Comparison of ENCODE assay signal across 31 mouse cellular contexts in genomic region chr8:118422624-118423023, GRCm38 (mm10).
DNase-seq lines count a peak whose midpoint lies in the region; ATAC-seq and TF ChIP-seq lines count a peak whose summit lies in the region.
"Had no signal": no experiment of that assay in that cellular context is flagged by ENCODE, and none has a peak within 500 bp of the region (broad histone marks: within the 10 kb centered on the region; RNA-seq: fewer than 3 reads in every experiment).

No protein-coding gene starts in this region.

- H3K9me3 ChIP-seq in heart, embryonic 12.5 days (replicated peaks), result no peaks in the 10 kb centered on the region
- no peaks in the 10 kb centered on the region for H3K9me3 ChIP-seq in hindbrain, embryonic 16.5 days (ENCODE audit: control insufficient read depth, low read length)
- H3K9me3 ChIP-seq in midbrain, embryonic 10.5 days (replicated peaks), result no peaks in the 10 kb centered on the region
- H3K9me3 ChIP-seq: embryonic facial prominence, embryonic 13.5 days; limb, embryonic 15.5 days; neural tube, embryonic 13.5 days; stomach, embryonic 15.5 days had no signal

- no peaks in the 10 kb centered on the region for H3K36me3 ChIP-seq in heart, embryonic 12.5 days
- no peaks in the 10 kb centered on the region for H3K36me3 ChIP-seq in hindbrain, embryonic 16.5 days (ENCODE audit: control insufficient read depth, insufficient read depth, low read length)
- H3K36me3 ChIP-seq in midbrain, embryonic 10.5 days, result no peaks in the 10 kb centered on the region
- H3K36me3 ChIP-seq: embryonic facial prominence, embryonic 13.5 days; G1E; limb, embryonic 15.5 days; neural tube, embryonic 13.5 days; stomach, embryonic 15.5 days had no signal

- no peaks in the 10 kb centered on the region for H3K27me3 ChIP-seq in heart, embryonic 12.5 days (replicated peaks)
- no peaks in the 10 kb centered on the region for H3K27me3 ChIP-seq in hindbrain, embryonic 16.5 days (replicated peaks; ENCODE audit: control insufficient read depth, insufficient read depth, low read length)
- no peaks in the 10 kb centered on the region for H3K27me3 ChIP-seq in midbrain, embryonic 10.5 days (ENCODE audit: low read depth, poor library complexity, severe bottlenecking)
- H3K27me3 ChIP-seq: CH12.LX; embryonic facial prominence, embryonic 13.5 days; limb, embryonic 15.5 days; neural tube, embryonic 13.5 days; stomach, embryonic 15.5 days had no signal

- intact Hi-C loops in heart, postnatal 25 days (cut with DNase I), result no loop called here

- no peak overlapping the region for H3K27ac ChIP-seq in heart, embryonic 12.5 days (ENCODE audit: poor library complexity, severe bottlenecking)
- no peak overlapping the region for H3K27ac ChIP-seq in hindbrain, embryonic 16.5 days (ENCODE audit: low read depth, low read length)
- H3K27ac ChIP-seq in midbrain, embryonic 10.5 days (replicated peaks), result no peak overlapping the region
- H3K27ac ChIP-seq: embryonic facial prominence, embryonic 13.5 days; hindbrain, embryonic 14.5 days; left cerebral cortex, adult 2 months; limb, embryonic 15.5 days; liver, embryonic 14.5 days; neural tube, embryonic 13.5 days; stomach, embryonic 15.5 days had no signal

- TF ChIP-seq CTCF in brain, embryonic 14.5 days (IDR thresholded peaks at IDR 0.05; ENCODE audit: borderline replicate concordance, extremely low read depth, insufficient read depth, insufficient read length), result no peak

- no peaks in the 10 kb centered on the region for H3K4me1 ChIP-seq in heart, embryonic 12.5 days (replicated peaks)
- no peaks in the 10 kb centered on the region for H3K4me1 ChIP-seq in hindbrain, embryonic 16.5 days (ENCODE audit: control insufficient read depth, insufficient read depth, low read depth, low read length)
- H3K4me1 ChIP-seq in midbrain, embryonic 10.5 days, result no peaks in the 10 kb centered on the region
- H3K4me1 ChIP-seq: embryonic facial prominence, embryonic 13.5 days; limb, embryonic 15.5 days; neural tube, embryonic 13.5 days; stomach, embryonic 15.5 days had no signal

- 59% methylated on average over 10 of the region's 10 CpGs for WGBS in heart, embryonic 12.5 days
- WGBS in hindbrain, embryonic 16.5 days, result 88% methylated on average over 10 of the region's 10 CpGs
- 92% methylated on average over 10 of the region's 10 CpGs for WGBS in midbrain, embryonic 10.5 days

- H3K4me2 ChIP-seq in heart, embryonic 12.5 days, result no peak overlapping the region
- no peak overlapping the region for H3K4me2 ChIP-seq in hindbrain, embryonic 16.5 days (ENCODE audit: low read length)
- H3K4me2 ChIP-seq: embryonic facial prominence, embryonic 13.5 days; hindbrain, embryonic 14.5 days; limb, embryonic 15.5 days; neural tube, embryonic 13.5 days; stomach, embryonic 15.5 days had no signal

- H3K4me3 ChIP-seq in heart, embryonic 12.5 days, result no peak overlapping the region
- no peak overlapping the region for H3K4me3 ChIP-seq in hindbrain, embryonic 16.5 days (ENCODE audit: low read length)
- no peak overlapping the region for H3K4me3 ChIP-seq in midbrain, embryonic 10.5 days
- H3K4me3 ChIP-seq: embryonic facial prominence, embryonic 13.5 days; left cerebral cortex, adult 2 months; limb, embryonic 15.5 days; neural tube, embryonic 13.5 days; stomach, embryonic 15.5 days had no signal

- peak; percentile 52 to 76 for DNase-seq in heart, adult 18-20 months
- peak; percentile 38 for DNase-seq in brain, embryonic 14.5 days (ENCODE audit: low read depth)
- DNase-seq in heart, adult 9 months (ENCODE audit: low spot score in 2 of 2), result peak; percentile 50 to 72
- peak; percentile 34 for DNase-seq in heart, postnatal 25 days (ENCODE audit: low spot score)
- no peak for DNase-seq in MN1 (ENCODE audit: low spot score)
- DNase-seq in midbrain, embryonic 10.5 days (ENCODE audit: low spot score), result no peak
- DNase-seq: adrenal gland, adult 2 months; B cell, adult 2 months; cerebellum, adult 2 months; cerebellum, postnatal 36 days; embryo, embryonic 11 days; gastrocnemius, postnatal 10 days; kidney, adult 2 months; kidney, postnatal 10 days; left cerebral cortex, postnatal 4 days; midbrain, embryonic 14.5 days; retina, postnatal 1 day; thymus, adult 18-20 months; thymus, postnatal 36 days had no signal

- no peak for TF ChIP-seq POLR2A in brain, embryonic 14.5 days (IDR thresholded peaks at IDR 0.05; ENCODE audit: borderline replicate concordance, extremely low read depth, insufficient read depth, insufficient read length, poor library complexity, severe bottlenecking)

- H3K9ac ChIP-seq in heart, embryonic 12.5 days, result no peak overlapping the region
- no peak overlapping the region for H3K9ac ChIP-seq in hindbrain, embryonic 16.5 days (ENCODE audit: low read depth, low read length)
- H3K9ac ChIP-seq: embryonic facial prominence, embryonic 13.5 days; hindbrain, embryonic 14.5 days; limb, embryonic 15.5 days; liver, embryonic 14.5 days; neural tube, embryonic 13.5 days; stomach, embryonic 15.5 days had no signal

- no peak for ATAC-seq in heart, embryonic 12.5 days (ENCODE audit: insufficient number of reproducible peaks, low FRiP score)
- ATAC-seq in hindbrain, embryonic 16.5 days, result no peak
- ATAC-seq: forebrain, embryonic 14.5 days had no signal

Comparison
In these comparisons a context has a peak if more than half of its experiments do, and no peak if none do; other contexts are left out.
1. DNase-seq: peak in heart, adult 18-20 months (2 of 2), brain, embryonic 14.5 days (single experiment), heart, adult 9 months (2 of 2) and heart, postnatal 25 days (single experiment); none in MN1 (single experiment) and midbrain, embryonic 10.5 days (single experiment).